Mouse (Mus musculus) limb, embryonic 11.5 days (tissue): ENCODE measurements around the gene Cpsf4l. TPM values are rescaled to one million over a fixed set of nuclear protein-coding genes. Genes with fewer than 3 reads are reported as not detected.

Source experiments
- ATAC-seq: fragments of 200-750 bp; cut with Nextera tagmentation; 2 replicates; pipeline ENCODE4 v1.8.0; 2017; ENCODE audit warnings: low read depth; ENCODE audit not compliant: insufficient number of reproducible peaks, low FRiP score, low TSS enrichment
- DNase-seq: peaks from one replicate; pipeline ENCODE4 v3.0.0-alpha.2; 2015; ENCODE audit warnings: low spot score
- H3K27ac ChIP-seq: fragments of 300-500 bp; sonication (generic); replicated peaks from 2 replicates; pipeline ENCODE4 v1.5.1; 2014; ENCODE audit warnings: low read depth, mild to moderate bottlenecking, low read length
- H3K27me3 ChIP-seq: fragments of 300-500 bp; sonication (generic); 2 replicates; pipeline ENCODE4 v1.6.1; 2014; ENCODE audit warnings: mild to moderate bottlenecking, low read length, mixed read lengths; ENCODE audit not compliant: control insufficient read depth, insufficient read depth
- H3K36me3 ChIP-seq: fragments of 300-500 bp; sonication (generic); 2 replicates; pipeline ENCODE4 v1.6.1; 2014; ENCODE audit warnings: mild to moderate bottlenecking, low read length, moderate library complexity, mixed read lengths; ENCODE audit not compliant: control insufficient read depth, insufficient read depth
- H3K4me1 ChIP-seq: fragments of 300-500 bp; sonication (generic); 2 replicates; pipeline ENCODE4 v1.6.1; 2014; ENCODE audit warnings: low read length, mixed read lengths; ENCODE audit not compliant: control insufficient read depth, insufficient read depth
- H3K4me2 ChIP-seq: fragments of 300-500 bp; sonication (generic); 2 replicates; pipeline ENCODE4 v1.6.1; 2014; ENCODE audit warnings: low read depth, mild to moderate bottlenecking, moderate library complexity; ENCODE audit not compliant: severe bottlenecking
- H3K4me3 ChIP-seq: fragments of 300-500 bp; sonication (generic); 2 replicates; pipeline ENCODE4 v1.5.1; 2014; ENCODE audit warnings: low read depth, low read length
- H3K9ac ChIP-seq: fragments of 300-500 bp; sonication (generic); 2 replicates; pipeline ENCODE4 v1.6.1; 2014; ENCODE audit warnings: mild to moderate bottlenecking, low read length
- H3K9me3 ChIP-seq: fragments of 300-500 bp; sonication (generic); 2 replicates; pipeline ENCODE4 v1.6.1; 2016; ENCODE audit warnings: low read length; ENCODE audit not compliant: control insufficient read depth
- WGBS: fragments of 180-500 bp; shearing (Covaris S2); extraction: QIAGEN DNeasy Blood & Tissue Kit; methylation state at CpG from one replicate; pipeline ENCODE4 v1.1.7; 2014; 5-methylcytosine and 5-hydroxymethylcytosine counted together
- polyA plus RNA-seq: library from polyadenylated mRNA; unstranded; fragments of >200 nt; fragmentation: Nextera tagmentation; extraction: Ambion mirVana; gene quantifications from 2 replicates; pipeline ENCODE4 v1.2.1, GENCODE M21; 2014

Cpsf4l gene
- polyA plus RNA-seq, 1 experiment from 2014 or later: 0.51 TPM

- Histone ChIP-seq H3K4me2 (peak overlapping the region; percentile 98), H3K9ac (peak overlapping the region; percentile 83), H3K9me3 (no peaks in the 10 kb centered on the region), H3K27ac (peak overlapping the region; percentile 95), H3K4me3 (peak overlapping the region; percentile 89), H3K36me3 (no peaks in the 10 kb centered on the region; the same call in 1 of the 2 replicates), H3K27me3 (no peaks in the 10 kb centered on the region), H3K4me1 (peaks cover 35% of the 10 kb centered on the region)
- WGBS: under 1% methylated on average over 66 of the region's 67 CpGs
- DNase-seq: peak; percentile 91
- ATAC-seq: peak; percentile 59
Measured at GRCm38 (mm10) chr11:113750571-113751483, 41.0 kb upstream of the Cpsf4l start.

- ATAC-seq: peak; percentile 36; the same call in 1 of the 2 replicates
- Histone ChIP-seq H3K4me3 (peak overlapping the region; percentile 89), H3K27me3 (no peaks in the 10 kb centered on the region), H3K4me1 (peaks cover 29% of the 10 kb centered on the region), H3K9me3 (no peaks in the 10 kb centered on the region), H3K4me2 (peak overlapping the region; percentile 98), H3K36me3 (no peaks in the 10 kb centered on the region; the same call in 1 of the 2 replicates), H3K27ac (peak overlapping the region; percentile 95), H3K9ac (peak overlapping the region; percentile 83)
- DNase-seq: peak; percentile 80
- 3% methylated on average over 9 of the region's 9 CpGs for WGBS
Measured at GRCm38 (mm10) chr11:113749749-113750351, 40.0 kb upstream of the Cpsf4l start.

GRCm38 (mm10) chr11:113748797-113749521 is 39.1 kb upstream of the Cpsf4l start:
- Histone ChIP-seq H3K4me2 (peak overlapping the region; percentile 98), H3K36me3 (peaks cover 5% of the 10 kb centered on the region; the same call in 1 of the 2 replicates), H3K4me1 (peaks cover 24% of the 10 kb centered on the region), H3K27me3 (no peaks in the 10 kb centered on the region), H3K27ac (peak overlapping the region; percentile 95), H3K9me3 (no peaks in the 10 kb centered on the region), H3K9ac (peak overlapping the region; percentile 83), H3K4me3 (peak overlapping the region; percentile 89)
- no peak for ATAC-seq
- peak; percentile 56 for DNase-seq
- WGBS: 7% methylated on average over 21 of the region's 21 CpGs

DNA sequence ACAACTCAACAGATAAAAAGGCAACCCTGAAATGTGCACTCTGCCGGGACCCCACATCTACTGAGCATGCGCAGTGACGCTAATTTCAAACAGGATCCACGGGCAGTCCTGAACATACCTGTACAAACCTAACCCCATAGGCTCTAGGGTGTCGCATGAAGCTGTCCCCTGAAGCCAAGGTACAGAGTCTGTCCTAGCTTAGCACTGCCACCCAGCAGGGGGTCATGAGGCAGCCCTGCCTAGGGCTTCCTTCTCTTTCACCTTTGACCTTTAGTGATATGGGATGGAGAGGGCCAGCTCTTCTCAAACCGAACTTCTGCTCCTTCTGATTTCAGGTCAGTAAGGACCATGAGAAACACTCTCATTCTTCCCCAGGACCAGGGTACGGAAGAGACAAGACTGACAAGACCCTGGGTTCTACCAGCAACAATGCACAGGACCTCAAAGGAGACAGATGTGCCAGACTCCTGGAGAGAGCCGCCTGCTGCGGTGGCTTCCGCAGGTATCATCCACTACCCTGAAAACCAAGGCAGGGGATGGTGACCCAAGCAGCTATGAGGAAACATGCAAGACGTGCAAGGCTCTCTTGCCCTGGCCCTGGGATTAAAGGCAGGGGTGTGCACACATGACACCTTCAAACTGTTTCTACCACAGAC is 38.0 kb upstream of the Cpsf4l start:
- 71% methylated on average over 11 of the region's 11 CpGs for WGBS
- H3K36me3 ChIP-seq: peaks cover 12% of the 10 kb centered on the region; the same call in 1 of the 2 replicates
- H3K27ac ChIP-seq: peak overlapping the region; percentile 95; the same call in 1 of the 2 replicates
- DNase-seq (no peak), ATAC-seq (no peak)
- no peak overlapping the region for H3K4me3 ChIP-seq
- H3K27me3 ChIP-seq: no peaks in the 10 kb centered on the region
- H3K4me1 ChIP-seq: peaks cover 24% of the 10 kb centered on the region
- peak overlapping the region; percentile 98 for H3K4me2 ChIP-seq
- H3K9me3 ChIP-seq: peaks cover 4% of the 10 kb centered on the region; the same call in 1 of the 2 replicates
- no peak overlapping the region for H3K9ac ChIP-seq

GRCm38 (mm10) chr11:113747056-113747455 is 37.2 kb upstream of the Cpsf4l start:
- WGBS: 60% methylated on average over 16 of the region's 16 CpGs
- peak overlapping the region; percentile 8; the same call in 1 of the 2 replicates for H3K4me2 ChIP-seq
- no peak overlapping the region for H3K9ac ChIP-seq
- H3K9me3 ChIP-seq: peaks cover 4% of the 10 kb centered on the region; the same call in 1 of the 2 replicates
- H3K4me3 ChIP-seq: no peak overlapping the region
- no peaks in the 10 kb centered on the region for H3K27me3 ChIP-seq
- peak; percentile 64 for DNase-seq
- H3K36me3 ChIP-seq: peaks cover 12% of the 10 kb centered on the region; the same call in 1 of the 2 replicates
- no peak overlapping the region for H3K27ac ChIP-seq
- no peak for ATAC-seq
- H3K4me1 ChIP-seq: peaks cover 23% of the 10 kb centered on the region

DNA sequence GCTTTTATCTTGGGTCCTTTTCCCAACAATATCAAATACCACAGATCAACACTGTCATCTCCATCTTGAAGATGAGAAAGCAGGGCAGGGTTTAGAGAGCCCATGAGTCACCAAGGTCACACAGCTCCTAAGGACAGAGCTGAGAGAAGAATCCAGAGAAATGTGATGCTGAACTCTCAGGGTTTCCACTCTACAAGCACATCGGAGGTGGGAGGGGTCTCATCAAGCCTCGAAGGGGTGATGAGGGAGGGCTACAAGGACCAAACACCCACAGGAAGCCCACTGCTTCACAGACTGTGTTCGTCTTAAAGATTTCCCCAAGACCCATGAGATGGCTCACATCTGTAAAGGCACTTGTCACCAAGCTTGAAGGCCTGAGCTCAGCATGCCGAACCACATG is 36.1 kb upstream of the Cpsf4l start:
- Histone ChIP-seq H3K9me3 (peaks cover 4% of the 10 kb centered on the region; the same call in 1 of the 2 replicates), H3K27ac (no peak overlapping the region), H3K36me3 (peaks cover 12% of the 10 kb centered on the region; the same call in 1 of the 2 replicates), H3K4me2 (no peak overlapping the region), H3K4me3 (no peak overlapping the region), H3K27me3 (no peaks in the 10 kb centered on the region), H3K4me1 (peaks cover 21% of the 10 kb centered on the region), H3K9ac (no peak overlapping the region)
- DNase-seq: no peak
- WGBS: 81% methylated on average over 4 of the region's 4 CpGs
- ATAC-seq: no peak

DNA sequence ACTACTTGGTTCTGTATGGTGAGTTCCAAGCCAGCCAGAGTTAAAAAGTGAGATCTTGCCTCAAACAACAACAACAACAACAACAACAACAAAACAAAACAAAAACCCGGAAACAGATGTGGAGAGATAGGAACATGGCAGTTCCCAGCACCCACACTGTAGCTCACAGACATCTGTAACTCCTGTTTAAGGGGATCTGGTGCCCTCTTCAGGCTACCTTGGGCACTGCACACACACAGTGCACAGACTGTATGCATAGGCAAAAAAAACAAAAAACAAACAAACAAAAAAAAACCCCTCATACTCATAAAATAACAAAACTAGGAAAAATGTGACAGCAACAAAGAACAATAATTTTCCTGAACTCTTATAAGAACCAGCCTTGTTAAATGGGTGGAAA is 33.2 kb upstream of the Cpsf4l start:
- WGBS: 100% methylated on average over 1 of the region's 1 CpGs

More for the DNA sequence above, 33.2 kb upstream of the Cpsf4l start:
- no peak overlapping the region for H3K4me3 ChIP-seq
- no peak for ATAC-seq
- H3K9me3 ChIP-seq: peaks cover 4% of the 10 kb centered on the region; the same call in 1 of the 2 replicates
- H3K27me3 ChIP-seq: no peaks in the 10 kb centered on the region
- peaks cover 22% of the 10 kb centered on the region for H3K4me1 ChIP-seq
- H3K27ac ChIP-seq: no peak overlapping the region
- no peak overlapping the region for H3K9ac ChIP-seq
- H3K36me3 ChIP-seq: peaks cover 12% of the 10 kb centered on the region; the same call in 1 of the 2 replicates
- no peak overlapping the region for H3K4me2 ChIP-seq
- DNase-seq: no peak
